Mouse (Mus musculus): ENCODE results near the gene Yjefn3. TPM values are rescaled to one million over a fixed set of nuclear protein-coding genes. Genes with fewer than 3 reads are reported as not detected.

Gene Yjefn3
- polyA plus RNA-seq, 1 experiment from 2014 or later = 5.2 TPM

DNA sequence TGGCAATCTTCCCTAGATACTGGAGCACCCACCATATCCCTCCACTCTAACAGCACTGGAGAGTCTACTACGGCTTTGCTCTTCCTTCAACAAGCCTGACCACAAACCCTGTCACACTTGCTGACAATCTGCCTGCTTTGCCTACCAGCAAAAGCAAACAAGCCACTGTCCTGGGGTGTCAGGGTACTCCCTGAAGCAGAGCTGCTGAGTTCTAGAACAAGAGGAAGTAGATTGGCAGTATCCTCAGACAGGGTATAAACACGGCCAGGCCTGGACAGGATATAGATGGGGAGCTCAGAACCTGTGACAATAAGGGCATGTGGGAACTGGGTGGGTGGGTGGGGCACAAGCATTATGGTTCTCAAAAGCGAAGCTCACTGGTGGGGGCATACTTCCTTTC, 35.0 kb upstream of the Yjefn3 start:
- Histone ChIP-seq H3K4me3 (replicated peaks; ENCODE audit: low read depth, low read length) (no peak overlapping the region), H3K4me2 (ENCODE audit: low read length) (no peak overlapping the region), H3K27ac (0 out of 2 replicates have a peak overlapping the region, but pooled peaks have one; percentile 84), H3K27me3 (ENCODE audit: insufficient read depth, low read length) (no peaks in the 10 kb centered on the region), H3K9ac (ENCODE audit: low read depth, low read length) (no peak overlapping the region), H3K4me1 (replicated peaks; ENCODE audit: insufficient read depth, low read length) (peaks cover 14% of the 10 kb centered on the region), H3K36me3 (ENCODE audit: insufficient read depth, low read length) (peaks cover 12% of the 10 kb centered on the region), H3K9me3 (replicated peaks; ENCODE audit: low read length) (no peaks in the 10 kb centered on the region)
- ATAC-seq (replicated peaks; ENCODE audit: low FRiP score, low read depth) (no peak), DNase-seq (ENCODE audit: low spot score) (no peak)
- TF ChIP-seq CTCF (IDR thresholded peaks at IDR 0.05; ENCODE audit: low read depth) = no peak
- WGBS = 78% methylated on average over 3 of the region's 3 CpGs

DNA sequence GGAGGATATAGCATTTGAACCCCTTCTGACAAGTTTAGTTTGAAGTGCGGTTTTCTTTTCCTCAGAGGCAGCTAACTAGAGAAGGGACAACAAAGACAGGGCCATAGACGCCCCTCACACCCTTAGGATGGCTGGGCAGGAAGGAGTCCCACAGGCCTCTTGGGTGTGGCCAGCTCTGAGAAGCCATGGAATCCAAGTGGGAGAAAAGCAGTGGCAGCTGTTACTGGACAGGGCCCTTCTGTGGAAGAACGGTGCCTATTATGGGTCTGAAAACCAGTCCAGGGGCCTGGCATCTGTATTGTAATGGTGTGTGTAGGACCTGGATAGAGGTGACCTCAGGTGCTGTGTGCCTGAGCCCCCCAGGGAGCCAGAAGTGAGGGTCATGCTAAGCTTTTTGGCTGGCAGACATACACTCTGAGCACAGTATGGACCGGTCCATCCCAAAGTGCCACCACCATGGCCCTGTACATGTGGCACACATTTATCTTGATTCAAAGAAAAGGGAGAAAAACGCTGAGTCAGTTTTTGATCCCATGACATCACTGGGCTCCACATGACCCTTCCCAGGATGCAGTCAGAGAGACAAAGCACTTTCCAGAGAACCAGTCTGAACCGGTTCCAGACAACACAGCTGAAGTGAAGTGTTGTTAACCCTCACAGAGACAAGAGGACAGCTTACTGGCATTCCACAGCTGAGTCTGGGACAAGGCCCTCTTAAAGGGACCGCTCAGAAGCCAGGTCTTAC, 33.7 kb upstream of the Yjefn3 start:
- Histone ChIP-seq H3K27ac (peak overlapping the region; percentile 84), H3K4me2 (ENCODE audit: low read length) (no peak overlapping the region), H3K9ac (ENCODE audit: low read depth, low read length) (no peak overlapping the region), H3K36me3 (ENCODE audit: insufficient read depth, low read length) (peaks cover 12% of the 10 kb centered on the region), H3K4me3 (replicated peaks; ENCODE audit: low read depth, low read length) (no peak overlapping the region), H3K27me3 (ENCODE audit: insufficient read depth, low read length) (no peaks in the 10 kb centered on the region), H3K9me3 (replicated peaks; ENCODE audit: low read length) (no peaks in the 10 kb centered on the region), H3K4me1 (replicated peaks; ENCODE audit: insufficient read depth, low read length) (peaks cover 14% of the 10 kb centered on the region)
- no peak for TF ChIP-seq CTCF (IDR thresholded peaks at IDR 0.05; ENCODE audit: low read depth)
- DNase-seq (ENCODE audit: low spot score) (peak; percentile 76), ATAC-seq (replicated peaks; ENCODE audit: low FRiP score, low read depth) (peak; percentile 89)
- WGBS = 64% methylated on average over 7 of the region's 7 CpGs

DNA sequence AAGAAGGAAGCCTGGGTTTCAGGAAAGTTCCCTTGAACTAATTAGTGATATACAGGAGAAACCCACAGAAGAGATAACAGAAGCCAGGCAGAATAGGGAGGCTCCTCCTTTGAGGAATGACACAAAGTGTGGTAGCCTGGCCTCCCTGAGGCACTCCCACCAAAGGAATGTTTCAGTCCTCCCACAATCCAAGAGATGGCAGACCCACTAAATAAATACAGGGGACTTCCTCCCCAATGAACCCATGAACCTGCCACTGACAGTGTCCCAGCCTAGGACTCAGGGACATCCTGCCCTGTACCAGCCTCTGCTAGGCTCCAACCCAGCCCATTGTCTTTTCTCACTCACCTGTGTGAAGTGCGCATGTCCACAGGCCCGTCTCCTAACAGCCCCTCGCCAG, 32.9 kb upstream of the Yjefn3 start:
- DNase-seq (ENCODE audit: low spot score) = peak; percentile 21
- Histone ChIP-seq H3K4me2 (ENCODE audit: low read length) (no peak overlapping the region), H3K9me3 (replicated peaks; ENCODE audit: low read length) (no peaks in the 10 kb centered on the region), H3K4me3 (replicated peaks; ENCODE audit: low read depth, low read length) (no peak overlapping the region), H3K27ac (peak overlapping the region; percentile 84; the same call in 1 of the 2 replicates), H3K9ac (ENCODE audit: low read depth, low read length) (no peak overlapping the region), H3K36me3 (ENCODE audit: insufficient read depth, low read length) (peaks cover 12% of the 10 kb centered on the region), H3K4me1 (replicated peaks; ENCODE audit: insufficient read depth, low read length) (peaks cover 11% of the 10 kb centered on the region), H3K27me3 (ENCODE audit: insufficient read depth, low read length) (no peaks in the 10 kb centered on the region)
- no peak for TF ChIP-seq CTCF (IDR thresholded peaks at IDR 0.05; ENCODE audit: low read depth)
- WGBS = 77% methylated on average over 3 of the region's 3 CpGs
- no peak for ATAC-seq (replicated peaks; ENCODE audit: low FRiP score, low read depth)

- H3K4me3 ChIP-seq (replicated peaks; ENCODE audit: low read depth, low read length) = no peak overlapping the region
- no peak for TF ChIP-seq CTCF (IDR thresholded peaks at IDR 0.05; ENCODE audit: low read depth)
- peaks cover 8% of the 10 kb centered on the region for H3K4me1 ChIP-seq (replicated peaks; ENCODE audit: insufficient read depth, low read length)
- no peak overlapping the region for H3K4me2 ChIP-seq (ENCODE audit: low read length)
- H3K9me3 ChIP-seq (replicated peaks; ENCODE audit: low read length) = no peaks in the 10 kb centered on the region
- H3K36me3 ChIP-seq (ENCODE audit: insufficient read depth, low read length) = peaks cover 12% of the 10 kb centered on the region
- ATAC-seq (replicated peaks; ENCODE audit: low FRiP score, low read depth) (no peak), DNase-seq (ENCODE audit: low spot score) (no peak)
- H3K9ac ChIP-seq (ENCODE audit: low read depth, low read length) = no peak overlapping the region
- no peaks in the 10 kb centered on the region for H3K27me3 ChIP-seq (ENCODE audit: insufficient read depth, low read length)
- 71% methylated on average over 5 of the region's 5 CpGs for WGBS
- H3K27ac ChIP-seq = no peak overlapping the region
These were observed 32.1 kb upstream of the Yjefn3 start for GRCm38 (mm10) chr8:69934582-69934981.

DNA sequence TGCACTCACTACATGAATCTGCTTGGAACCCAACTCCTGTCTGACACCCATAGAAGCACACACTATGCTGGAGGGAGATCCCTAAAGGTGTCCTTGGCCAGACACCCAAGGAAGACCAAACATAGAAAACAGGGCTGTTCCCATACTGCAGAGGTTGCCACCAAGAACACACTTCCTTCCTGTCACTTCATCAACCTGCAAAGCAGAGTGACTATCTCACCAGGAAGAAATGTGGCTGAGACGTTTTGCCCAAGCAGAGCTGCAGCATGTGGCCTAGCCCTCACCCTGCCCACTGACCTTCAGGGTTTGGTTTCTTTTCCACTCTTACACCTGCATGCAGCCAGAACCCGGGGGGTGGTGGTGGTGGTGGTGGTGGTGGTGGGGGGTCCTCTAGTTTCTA, 31.3 kb upstream of the Yjefn3 start:
- Histone ChIP-seq H3K4me1 (replicated peaks; ENCODE audit: insufficient read depth, low read length) (peaks cover 8% of the 10 kb centered on the region), H3K27me3 (ENCODE audit: insufficient read depth, low read length) (no peaks in the 10 kb centered on the region), H3K4me3 (replicated peaks; ENCODE audit: low read depth, low read length) (no peak overlapping the region), H3K36me3 (ENCODE audit: insufficient read depth, low read length) (peaks cover 12% of the 10 kb centered on the region), H3K27ac (no peak overlapping the region), H3K9me3 (replicated peaks; ENCODE audit: low read length) (no peaks in the 10 kb centered on the region), H3K9ac (ENCODE audit: low read depth, low read length) (no peak overlapping the region), H3K4me2 (ENCODE audit: low read length) (no peak overlapping the region)
- ATAC-seq (replicated peaks; ENCODE audit: low FRiP score, low read depth) (no peak), DNase-seq (ENCODE audit: low spot score) (no peak)
- no peak for TF ChIP-seq CTCF (IDR thresholded peaks at IDR 0.05; ENCODE audit: low read depth)
- WGBS = 68% methylated on average over 2 of the region's 2 CpGs

- Histone ChIP-seq H3K36me3 (ENCODE audit: insufficient read depth, low read length) (no peaks in the 10 kb centered on the region; the same call in 1 of the 2 replicates), H3K9me3 (replicated peaks; ENCODE audit: low read length) (no peaks in the 10 kb centered on the region), H3K4me3 (replicated peaks; ENCODE audit: low read depth, low read length) (no peak overlapping the region), H3K9ac (ENCODE audit: low read depth, low read length) (no peak overlapping the region), H3K27me3 (ENCODE audit: insufficient read depth, low read length) (no peaks in the 10 kb centered on the region), H3K4me2 (ENCODE audit: low read length) (no peak overlapping the region), H3K27ac (no peak overlapping the region), H3K4me1 (replicated peaks; ENCODE audit: insufficient read depth, low read length) (no peaks in the 10 kb centered on the region)
- DNase-seq (ENCODE audit: low spot score) = no peak
- no peak for ATAC-seq (replicated peaks; ENCODE audit: low FRiP score, low read depth)
- TF ChIP-seq CTCF (IDR thresholded peaks at IDR 0.05; ENCODE audit: low read depth) = no peak
These were observed 24.4 kb upstream of the Yjefn3 start for GRCm38 (mm10) chr8:69926901-69927300.
